In genomic region chr13:51437105-51438085, GRCm38 (mm10) we compare ENCODE assay signal across 26 mouse cellular contexts. TPM values are rescaled to one million over a fixed set of nuclear protein-coding genes. Genes with fewer than 3 reads are reported as not detected.
DNase-seq lines count a peak whose midpoint lies in the region; ATAC-seq lines count a peak whose summit lies in the region.
"Had no signal": no experiment of that assay in that cellular context is flagged by ENCODE, and none has a peak within 500 bp of the region (broad histone marks: within the 10 kb centered on the region; RNA-seq: fewer than 3 reads in every experiment).

No protein-coding gene starts in this region.

- DNase-seq in forebrain, embryonic 11.5 days (ENCODE audit: low spot score): peak; percentile 37
- DNase-seq in forebrain, embryonic 10.5 days (ENCODE audit: extremely low spot score, low spot score): no peak
- DNase-seq in brain, adult 2 months (ENCODE audit: low read depth, low spot score): peak; percentile 6
- peak; percentile 59 for DNase-seq in midbrain, embryonic 14.5 days
- no peak for DNase-seq in kidney, postnatal 36 days
- DNase-seq in layer of hippocampus, postnatal 36 days: no peak
- DNase-seq in kidney, adult 8-10 months: no peak
- DNase-seq: adrenal gland, postnatal 14 days; cerebellum, adult 11-12 months; cerebellum, postnatal 14 days; gastrocnemius, adult 2 months; heart, postnatal 10 days; kidney, adult 9 months; kidney, postnatal 25 days; lung, adult 2 months; lung, postnatal 36 days; spleen, adult 18-20 months; thymus, postnatal 4 days had no signal

- WGBS in forebrain, embryonic 11.5 days: 49% methylated on average over 14 of the region's 14 CpGs
- WGBS in forebrain, embryonic 10.5 days: 66% methylated on average over 14 of the region's 14 CpGs
- WGBS in forebrain, embryonic 16.5 days: 28% methylated on average over 14 of the region's 14 CpGs
- WGBS in midbrain, embryonic 14.5 days: 37% methylated on average over 14 of the region's 14 CpGs

- H3K27ac ChIP-seq in forebrain, embryonic 11.5 days (ENCODE audit: low read depth, low read length): no peak overlapping the region
- H3K27ac ChIP-seq in forebrain, embryonic 10.5 days: no peak overlapping the region
- no peak overlapping the region for H3K27ac ChIP-seq in forebrain, embryonic 16.5 days (ENCODE audit: low read length)
- peak overlapping the region; percentile 66 for H3K27ac ChIP-seq in midbrain, embryonic 14.5 days (replicated peaks; ENCODE audit: low read depth, low read length)
- H3K27ac ChIP-seq: embryonic facial prominence, embryonic 15.5 days; gastrocnemius, adult 2 months; limb, embryonic 12.5 days; liver, embryonic 12.5 days had no signal

- no peaks in the 10 kb centered on the region; the same call in 1 of the 2 replicates for H3K4me1 ChIP-seq in forebrain, embryonic 11.5 days (replicated peaks; ENCODE audit: control insufficient read depth, insufficient read depth, low read length)
- H3K4me1 ChIP-seq in forebrain, embryonic 10.5 days: peaks cover 7% of the 10 kb centered on the region
- peaks cover 5% of the 10 kb centered on the region for H3K4me1 ChIP-seq in forebrain, embryonic 16.5 days (replicated peaks; ENCODE audit: control insufficient read depth, insufficient read depth, low read length)
- H3K4me1 ChIP-seq in midbrain, embryonic 14.5 days (ENCODE audit: control insufficient read depth, insufficient read depth, low read length): no peaks in the 10 kb centered on the region
- H3K4me1 ChIP-seq: embryonic facial prominence, embryonic 15.5 days; limb, embryonic 12.5 days; liver, embryonic 12.5 days had no signal

- no peak overlapping the region for H3K4me2 ChIP-seq in forebrain, embryonic 11.5 days (ENCODE audit: low read depth, low read length, severe bottlenecking)
- no peak overlapping the region for H3K4me2 ChIP-seq in forebrain, embryonic 16.5 days (ENCODE audit: low read length)
- H3K4me2 ChIP-seq in midbrain, embryonic 14.5 days (ENCODE audit: low read length): no peak overlapping the region
- H3K4me2 ChIP-seq: embryonic facial prominence, embryonic 15.5 days; heart, embryonic 11.5 days; limb, embryonic 12.5 days; liver, embryonic 12.5 days had no signal

- no peaks in the 10 kb centered on the region for H3K36me3 ChIP-seq in forebrain, embryonic 11.5 days (ENCODE audit: control insufficient read depth, insufficient read depth, low read length)
- H3K36me3 ChIP-seq in forebrain, embryonic 10.5 days (replicated peaks): peaks cover 5% of the 10 kb centered on the region
- H3K36me3 ChIP-seq in forebrain, embryonic 16.5 days (ENCODE audit: control insufficient read depth, insufficient read depth): no peaks in the 10 kb centered on the region
- H3K36me3 ChIP-seq in midbrain, embryonic 14.5 days (ENCODE audit: control insufficient read depth, insufficient read depth, low read length): no peaks in the 10 kb centered on the region
- H3K36me3 ChIP-seq: embryonic facial prominence, embryonic 15.5 days; G1E; limb, embryonic 12.5 days; liver, embryonic 12.5 days had no signal

- H3K27me3 ChIP-seq in forebrain, embryonic 11.5 days (ENCODE audit: control insufficient read depth, insufficient read depth, low read length): no peaks in the 10 kb centered on the region
- no peaks in the 10 kb centered on the region for H3K27me3 ChIP-seq in forebrain, embryonic 10.5 days (ENCODE audit: poor library complexity, severe bottlenecking)
- no peaks in the 10 kb centered on the region for H3K27me3 ChIP-seq in forebrain, embryonic 16.5 days (replicated peaks; ENCODE audit: control insufficient read depth, insufficient read depth, low read length)
- H3K27me3 ChIP-seq in midbrain, embryonic 14.5 days (ENCODE audit: control insufficient read depth, insufficient read depth, low read length): no peaks in the 10 kb centered on the region
- H3K27me3 ChIP-seq: embryonic facial prominence, embryonic 15.5 days; limb, embryonic 12.5 days; liver, embryonic 12.5 days had no signal

- peak; percentile 30; the same call in 1 of the 2 replicates for ATAC-seq in forebrain, embryonic 11.5 days (replicated peaks; ENCODE audit: low FRiP score)
- peak; percentile 77; the same call in 1 of the 2 replicates for ATAC-seq in forebrain, embryonic 16.5 days
- ATAC-seq in midbrain, embryonic 14.5 days (ENCODE audit: low FRiP score, low TSS enrichment): peak; percentile 41; the same call in 1 of the 2 replicates
- ATAC-seq: activated CD4-positive, CD25-positive, alpha-beta regulatory T cell, adult 4 months; inflammation-experienced regulatory T-cells, adult 6 months; liver, embryonic 12.5 days had no signal

- H3K9me3 ChIP-seq in forebrain, embryonic 11.5 days (ENCODE audit: control insufficient read depth, low read length): no peaks in the 10 kb centered on the region
- peaks cover 9% of the 10 kb centered on the region; the same call in 1 of the 2 replicates for H3K9me3 ChIP-seq in forebrain, embryonic 10.5 days
- no peaks in the 10 kb centered on the region for H3K9me3 ChIP-seq in forebrain, embryonic 16.5 days (ENCODE audit: control insufficient read depth, low read length)
- H3K9me3 ChIP-seq in midbrain, embryonic 14.5 days (ENCODE audit: control insufficient read depth, low read length): no peaks in the 10 kb centered on the region
- H3K9me3 ChIP-seq: embryonic facial prominence, embryonic 15.5 days; limb, embryonic 12.5 days; liver, embryonic 12.5 days had no signal

- no peak overlapping the region for H3K4me3 ChIP-seq in forebrain, embryonic 11.5 days (ENCODE audit: low read depth, low read length)
- H3K4me3 ChIP-seq in forebrain, embryonic 10.5 days: no peak overlapping the region
- H3K4me3 ChIP-seq in forebrain, embryonic 16.5 days (replicated peaks; ENCODE audit: low read length): no peak overlapping the region
- no peak overlapping the region for H3K4me3 ChIP-seq in midbrain, embryonic 14.5 days (replicated peaks; ENCODE audit: low read depth, low read length)
- H3K4me3 ChIP-seq: embryonic facial prominence, embryonic 15.5 days; gastrocnemius, adult 2 months; limb, embryonic 12.5 days; liver, embryonic 12.5 days had no signal

- H3K9ac ChIP-seq in forebrain, embryonic 11.5 days (ENCODE audit: low read length): no peak overlapping the region
- H3K9ac ChIP-seq in forebrain, embryonic 16.5 days (replicated peaks; ENCODE audit: low read depth, low read length): no peak overlapping the region
- H3K9ac ChIP-seq in midbrain, embryonic 14.5 days (replicated peaks; ENCODE audit: low read length): no peak overlapping the region
- H3K9ac ChIP-seq: embryonic facial prominence, embryonic 15.5 days; limb, embryonic 12.5 days; liver, embryonic 12.5 days had no signal

RNA-seq across cellular contexts. Expression of gene S1pr3, which starts 29.0 kb away (rescaled TPM):
- 47.2 and 48.4 TPM in 2 replicates for polyA plus RNA-seq in forebrain, embryonic 11.5 days (2014; fragmentation: Nextera tagmentation; extraction: Ambion mirVana)
- polyA plus RNA-seq in forebrain, embryonic 10.5 days (2016; fragmentation: Nextera tagmentation; extraction: Ambion mirVana): 50.4 and 53.9 TPM in 2 replicates
- polyA plus RNA-seq in forebrain, embryonic 16.5 days (2015; fragmentation: Nextera tagmentation; extraction: Ambion mirVana): 11.2 and 13.1 TPM in 2 replicates
- 6.1 and 12.8 TPM in 2 replicates for polyA plus RNA-seq in midbrain, embryonic 14.5 days (2014; fragmentation: Nextera tagmentation; extraction: Ambion mirVana)
- 1 to 10 TPM; 5.5 to 6.0 TPM for total RNA-seq in layer of hippocampus, postnatal 36 days (2021)
- polyA plus RNA-seq: G1E had no signal

Comparison
In these comparisons a context has a peak if more than half of its experiments do, and no peak if none do; other contexts are left out.
1. DNase-seq: peak in forebrain, embryonic 11.5 days (single experiment), brain, adult 2 months (single experiment) and midbrain, embryonic 14.5 days (single experiment); none in forebrain, embryonic 10.5 days (single experiment), kidney, postnatal 36 days (0 of 2), layer of hippocampus, postnatal 36 days (0 of 2) and kidney, adult 8-10 months (0 of 2).
2. Peak in every context shown above with its lines, with median percentiles within 50 percentile points of each other: ATAC-seq.